Comparison of ENCODE assay signal across 8 mouse cellular contexts in genomic region chr11:48806856-48807562, GRCm38 (mm10). TPM values are rescaled to one million over a fixed set of nuclear protein-coding genes. Genes with fewer than 3 reads are reported as not detected.
A peak's percentile ranks its signal among the peaks of the same experiment; 100 is the strongest.
DNase-seq lines count a peak whose midpoint lies in the region; ATAC-seq lines count a peak whose summit lies in the region.

No protein-coding gene starts in this region.

- no peak overlapping the region for H3K4me3 ChIP-seq in forebrain, embryonic 12.5 days (replicated peaks)
- H3K4me3 ChIP-seq in neural tube, embryonic 12.5 days: no peak overlapping the region

- ATAC-seq in forebrain, embryonic 12.5 days (ENCODE audit: low FRiP score): peak; percentile 51
- ATAC-seq in neural tube, embryonic 12.5 days (ENCODE audit: low FRiP score, low read depth): peak; percentile 21

- no peak overlapping the region for H3K9ac ChIP-seq in forebrain, embryonic 12.5 days
- H3K9ac ChIP-seq in neural tube, embryonic 12.5 days: no peak overlapping the region

- no peak overlapping the region for H3K4me2 ChIP-seq in forebrain, embryonic 12.5 days
- H3K4me2 ChIP-seq in neural tube, embryonic 12.5 days (replicated peaks): no peak overlapping the region

- peak; percentile 20 for DNase-seq in kidney, postnatal 10 days
- DNase-seq in kidney, postnatal 14 days: no peak
- peak; percentile 51 to 66 for DNase-seq in left cerebral cortex, postnatal 25 days (ENCODE audit: low spot score in 2 of 2)
- DNase-seq in gastrocnemius, postnatal 14 days: no peak
- DNase-seq in gastrocnemius, postnatal 10 days: no peak
- DNase-seq in kidney, adult 8-10 months: no peak

- peaks cover 99% of the 10 kb centered on the region for H3K36me3 ChIP-seq in forebrain, embryonic 12.5 days (replicated peaks)
- H3K36me3 ChIP-seq in neural tube, embryonic 12.5 days: peaks cover 99% of the 10 kb centered on the region

- intact Hi-C loops in left cerebral cortex, postnatal 25 days (cut with DNase I): loop anchor here (10.0 kb wide), 1 partner anchor 448 kb away; no protein-coding TSS in a partner anchor
- intact Hi-C loops in gastrocnemius, postnatal 14 days (cut with DNase I; ENCODE audit: low total_unique reads): no loop called here

- 58% methylated on average over 21 of the region's 21 CpGs for WGBS in forebrain, embryonic 12.5 days
- 59% methylated on average over 21 of the region's 21 CpGs for WGBS in neural tube, embryonic 12.5 days

- H3K9me3 ChIP-seq in forebrain, embryonic 12.5 days: no peaks in the 10 kb centered on the region
- no peaks in the 10 kb centered on the region for H3K9me3 ChIP-seq in neural tube, embryonic 12.5 days

- H3K27ac ChIP-seq in forebrain, embryonic 12.5 days: no peak overlapping the region
- H3K27ac ChIP-seq in neural tube, embryonic 12.5 days: no peak overlapping the region

- no peaks in the 10 kb centered on the region for H3K27me3 ChIP-seq in forebrain, embryonic 12.5 days
- H3K27me3 ChIP-seq in neural tube, embryonic 12.5 days (replicated peaks): no peaks in the 10 kb centered on the region

- H3K4me1 ChIP-seq in forebrain, embryonic 12.5 days: peaks cover 7% of the 10 kb centered on the region
- H3K4me1 ChIP-seq in neural tube, embryonic 12.5 days: peaks cover 8% of the 10 kb centered on the region

RNA-seq across cellular contexts. Expression of gene Rack1, which starts 6.9 kb away (rescaled TPM):
- polyA plus RNA-seq in forebrain, embryonic 12.5 days (2016; fragmentation: Nextera tagmentation; extraction: Ambion mirVana): 512 and 565 TPM in 2 replicates
- 100 to 1,000 TPM; 223 to 235 TPM for total RNA-seq in left cerebral cortex, postnatal 25 days (2021)
- polyA plus RNA-seq in neural tube, embryonic 12.5 days (2016; fragmentation: Nextera tagmentation; extraction: Ambion mirVana): 432 and 466 TPM in 2 replicates
- 100 to 1,000 TPM; 392 to 429 TPM for total RNA-seq in gastrocnemius, postnatal 14 days (2021)
- total RNA-seq in gastrocnemius, postnatal 10 days (2021): 100 to 1,000 TPM; 536 to 557 TPM

RNA-seq across cellular contexts. Expression of gene Trim41, which starts 10.1 kb away (rescaled TPM):
- polyA plus RNA-seq in forebrain, embryonic 12.5 days (2016; fragmentation: Nextera tagmentation; extraction: Ambion mirVana): 6.2 and 6.8 TPM in 2 replicates
- total RNA-seq in left cerebral cortex, postnatal 25 days (2021): 10 to 100 TPM; 62.6 to 67.1 TPM
- polyA plus RNA-seq in neural tube, embryonic 12.5 days (2016; fragmentation: Nextera tagmentation; extraction: Ambion mirVana): 6.4 and 7.6 TPM in 2 replicates
- total RNA-seq in gastrocnemius, postnatal 14 days (2021): 10 to 100 TPM; 16.3 to 21.0 TPM
- total RNA-seq in gastrocnemius, postnatal 10 days (2021): 10 to 100 TPM; 22.2 to 22.8 TPM

RNA-seq across cellular contexts. Expression of gene Trim7, which starts 18.9 kb away (rescaled TPM):
- polyA plus RNA-seq in forebrain, embryonic 12.5 days (2016; fragmentation: Nextera tagmentation; extraction: Ambion mirVana): 0.76 and 1.00 TPM in 2 replicates
- total RNA-seq in left cerebral cortex, postnatal 25 days (2021): 1 to 10 TPM; 1.4 to 2.2 TPM
- 0.68 and 1.8 TPM in 2 replicates for polyA plus RNA-seq in neural tube, embryonic 12.5 days (2016; fragmentation: Nextera tagmentation; extraction: Ambion mirVana)
- 100 to 1,000 TPM in 1 of 2 experiments, 10 to 100 TPM in 1; 93.7 to 106 TPM for total RNA-seq in gastrocnemius, postnatal 14 days (2021)
- total RNA-seq in gastrocnemius, postnatal 10 days (2021): 100 to 1,000 TPM; 107 to 110 TPM

RNA-seq across cellular contexts. Expression of gene Gm12184, which starts 19.4 kb away (rescaled TPM):
- polyA plus RNA-seq in forebrain, embryonic 12.5 days (2016; fragmentation: Nextera tagmentation; extraction: Ambion mirVana): 6.8 and 9.4 TPM in 2 replicates
- 1 to 10 TPM in 1 of 2 experiments, under 1 TPM in 1; 0.99 to 1.5 TPM for total RNA-seq in left cerebral cortex, postnatal 25 days (2021)
- polyA plus RNA-seq in neural tube, embryonic 12.5 days (2016; fragmentation: Nextera tagmentation; extraction: Ambion mirVana): 13.8 and 14.9 TPM in 2 replicates
- total RNA-seq in gastrocnemius, postnatal 14 days (2021): 1 to 10 TPM; 2.7 to 3.0 TPM
- total RNA-seq in gastrocnemius, postnatal 10 days (2021): 1 to 10 TPM; 1.8 to 3.6 TPM

Comparison
In these comparisons a context has a peak if more than half of its experiments do, and no peak if none do; other contexts are left out.
1. DNase-seq: peak in kidney, postnatal 10 days (single experiment) and left cerebral cortex, postnatal 25 days (2 of 2); none in kidney, postnatal 14 days (single experiment), gastrocnemius, postnatal 14 days (single experiment), gastrocnemius, postnatal 10 days (single experiment) and kidney, adult 8-10 months (0 of 2).
2. RNA of gene Trim7, which starts 18.9 kb away (total RNA-seq): 107 to 110 TPM in gastrocnemius, postnatal 10 days and 93.7 to 106 TPM in gastrocnemius, postnatal 14 days; 1.4 to 2.2 TPM in left cerebral cortex, postnatal 25 days; every median in the first group is over 10 times any median in the second.